ENCODE assay signal across 8 mouse cellular contexts in genomic region chr2:152671642-152671999, GRCm38 (mm10). TPM values are rescaled to one million over a fixed set of nuclear protein-coding genes. Genes with fewer than 3 reads are reported as not detected.
A peak's percentile ranks its signal among the peaks of the same experiment; 100 is the strongest.
DNase-seq lines count a peak whose midpoint lies in the region; ATAC-seq and TF ChIP-seq lines count a peak whose summit lies in the region.

No protein-coding gene starts in this region.

- no peaks in the 10 kb centered on the region for H3K9me3 ChIP-seq in forebrain, embryonic 14.5 days (replicated peaks; ENCODE audit: control insufficient read depth, low read length)
- no peaks in the 10 kb centered on the region for H3K9me3 ChIP-seq in neural tube, embryonic 15.5 days (replicated peaks)

- peak overlapping the region; percentile 95 for H3K9ac ChIP-seq in forebrain, embryonic 14.5 days (ENCODE audit: low read length)
- H3K9ac ChIP-seq in neural tube, embryonic 15.5 days (replicated peaks), result peak overlapping the region; percentile 99

- WGBS in cerebellum, adult 2 months, result 5% methylated on average over 5 of the region's 5 CpGs
- WGBS in bone marrow, adult 2 months, result 2% methylated on average over 5 of the region's 5 CpGs
- 35% methylated on average over 5 of the region's 5 CpGs for WGBS in forebrain, embryonic 14.5 days
- WGBS in kidney, adult 2 months, result 11% methylated on average over 5 of the region's 5 CpGs
- WGBS in lung, adult 2 months, result 6% methylated on average over 5 of the region's 5 CpGs
- WGBS in neural tube, embryonic 15.5 days, result 30% methylated on average over 5 of the region's 5 CpGs

- peak overlapping the region; percentile 88 for H3K4me2 ChIP-seq in forebrain, embryonic 14.5 days (ENCODE audit: low read length)
- H3K4me2 ChIP-seq in neural tube, embryonic 15.5 days, result peak overlapping the region; percentile 92

- TF ChIP-seq POLR2A in cerebellum, adult 2 months (IDR thresholded peaks at IDR 0.05; ENCODE audit: borderline replicate concordance, insufficient read depth, low read length), result no peak
- no peak for TF ChIP-seq POLR2A in bone marrow, adult 2 months (IDR thresholded peaks at IDR 0.05; ENCODE audit: borderline replicate concordance, control insufficient read depth, low read depth, low read length)
- no peak for TF ChIP-seq POLR2A in kidney, adult 2 months (IDR thresholded peaks at IDR 0.05; ENCODE audit: low read depth, low read length)
- no peak for TF ChIP-seq POLR2A in lung, adult 2 months (IDR thresholded peaks at IDR 0.05; ENCODE audit: borderline replicate concordance, extremely low read depth, low read depth, low read length)

- no peak overlapping the region for H3K27ac ChIP-seq in cerebellum, adult 2 months (ENCODE audit: insufficient read depth, low read length)
- peak overlapping the region; percentile 51 for H3K27ac ChIP-seq in bone marrow, adult 2 months (ENCODE audit: control insufficient read depth, insufficient read depth, low read depth, low read length, poor library complexity)
- H3K27ac ChIP-seq in forebrain, embryonic 14.5 days (ENCODE audit: low read depth, low read length), result peak overlapping the region; percentile 96
- H3K27ac ChIP-seq in kidney, adult 2 months (ENCODE audit: insufficient read depth, low read depth, low read length), result no peak overlapping the region
- H3K27ac ChIP-seq in neural tube, embryonic 15.5 days (replicated peaks), result 0 out of 2 replicates have a peak overlapping the region, but pooled peaks have one; percentile 98

- peak; percentile 49 for TF ChIP-seq CTCF in cerebellum, adult 2 months (IDR thresholded peaks at IDR 0.05; ENCODE audit: borderline replicate concordance, insufficient read depth, low read depth, low read length)
- TF ChIP-seq CTCF in bone marrow, adult 2 months (IDR thresholded peaks at IDR 0.05; ENCODE audit: control insufficient read depth, insufficient read depth, low read length), result peak; percentile 61
- TF ChIP-seq CTCF in kidney, adult 2 months (conservative IDR thresholded peaks at IDR 0.05; ENCODE audit: insufficient read depth, insufficient read length, low read depth, low read length), result peak; percentile 61
- TF ChIP-seq CTCF in lung, adult 2 months (IDR thresholded peaks at IDR 0.05; ENCODE audit: insufficient read depth, low read length), result peak; percentile 55

- H3K27me3 ChIP-seq in cerebellum, adult 2 months (ENCODE audit: control insufficient read depth, insufficient read depth, low read length), result no peaks in the 10 kb centered on the region
- no peaks in the 10 kb centered on the region for H3K27me3 ChIP-seq in forebrain, embryonic 14.5 days (replicated peaks; ENCODE audit: control insufficient read depth, insufficient read depth, low read length)
- no peaks in the 10 kb centered on the region for H3K27me3 ChIP-seq in kidney, adult 2 months (replicated peaks; ENCODE audit: control insufficient read depth, insufficient read depth, low read length)
- H3K27me3 ChIP-seq in neural tube, embryonic 15.5 days (replicated peaks), result no peaks in the 10 kb centered on the region

- H3K36me3 ChIP-seq in forebrain, embryonic 14.5 days (ENCODE audit: control insufficient read depth, insufficient read depth, low read length), result peaks cover 45% of the 10 kb centered on the region
- no peaks in the 10 kb centered on the region for H3K36me3 ChIP-seq in kidney, adult 2 months (ENCODE audit: control insufficient read depth, insufficient read depth, low read length)
- H3K36me3 ChIP-seq in neural tube, embryonic 15.5 days, result peaks cover 27% of the 10 kb centered on the region

- no peak for ATAC-seq in cerebellum, adult (ENCODE audit: insufficient number of reproducible peaks, low FRiP score, low TSS enrichment)
- peak; percentile 33; the same call in 1 of the 2 replicates for ATAC-seq in forebrain, embryonic 14.5 days
- ATAC-seq in neural tube, embryonic 15.5 days (ENCODE audit: low FRiP score), result peak; percentile 37

- peak in 1 of 2 experiments; percentile 50 for DNase-seq in cerebellum, adult 2 months
- peak; percentile 66 for DNase-seq in forebrain, embryonic 14.5 days (ENCODE audit: low spot score)
- peak; percentile 55 for DNase-seq in kidney, adult 2 months
- no peak for DNase-seq in lung, adult 2 months
- DNase-seq in c-Kit-positive CD71-positive TER-119-positive erythroid progenitor cells, embryonic 14.5 days (ENCODE audit: low spot score), result no peak

- H3K4me1 ChIP-seq in cerebellum, adult 2 months (ENCODE audit: control insufficient read depth, insufficient read depth, low read length), result peaks cover 27% of the 10 kb centered on the region
- peaks cover 9% of the 10 kb centered on the region for H3K4me1 ChIP-seq in bone marrow, adult 2 months (ENCODE audit: control insufficient read depth, insufficient read depth, low read length)
- H3K4me1 ChIP-seq in forebrain, embryonic 14.5 days (ENCODE audit: control insufficient read depth, insufficient read depth, low read length), result peaks cover 21% of the 10 kb centered on the region
- H3K4me1 ChIP-seq in kidney, adult 2 months (ENCODE audit: control insufficient read depth, insufficient read depth, low read length), result peaks cover 23% of the 10 kb centered on the region
- peaks cover 18% of the 10 kb centered on the region for H3K4me1 ChIP-seq in lung, adult 2 months (ENCODE audit: control insufficient read depth, insufficient read depth, low read length)
- peaks cover 53% of the 10 kb centered on the region for H3K4me1 ChIP-seq in neural tube, embryonic 15.5 days

- peak overlapping the region; percentile 68 for H3K4me3 ChIP-seq in cerebellum, adult 2 months (replicated peaks; ENCODE audit: insufficient read depth, low read depth, low read length)
- peak overlapping the region; percentile 51 for H3K4me3 ChIP-seq in bone marrow, adult 2 months (replicated peaks; ENCODE audit: control insufficient read depth, low read depth, low read length)
- H3K4me3 ChIP-seq in forebrain, embryonic 14.5 days (ENCODE audit: low read depth, low read length), result peak overlapping the region; percentile 100
- H3K4me3 ChIP-seq in kidney, adult 2 months (ENCODE audit: insufficient read depth, low read depth, low read length), result no peak overlapping the region
- H3K4me3 ChIP-seq in lung, adult 2 months (replicated peaks; ENCODE audit: extremely low read depth, low read depth, low read length), result no peak overlapping the region
- peak overlapping the region; percentile 97 for H3K4me3 ChIP-seq in neural tube, embryonic 15.5 days (replicated peaks)

RNA-seq across cellular contexts. Expression of gene H13, which starts 2.4 kb away (rescaled TPM):
- polyA plus RNA-seq in cerebellum, adult 2 months (2012; rRNA removed), result 80.5 and 83.5 TPM in 2 replicates
- 37.9 and 71.3 TPM in 2 replicates for polyA plus RNA-seq in bone marrow, adult 2 months (2011; ENCODE audit: insufficient read depth, insufficient read length, low replicate concordance, missing spikeins)
- 136 and 161 TPM in 2 replicates for polyA plus RNA-seq in forebrain, embryonic 14.5 days (2014; fragmentation: Nextera tagmentation; extraction: Ambion mirVana)
- polyA plus RNA-seq in kidney, adult 2 months (2012; rRNA removed), result 129 and 161 TPM in 2 replicates
- 125 and 149 TPM in 2 replicates for polyA plus RNA-seq in lung, adult 2 months (2012; rRNA removed)
- 152 and 155 TPM in 2 replicates for polyA plus RNA-seq in neural tube, embryonic 15.5 days (2015; fragmentation: Nextera tagmentation; extraction: Ambion mirVana)

RNA-seq across cellular contexts. Expression of gene Mcts2, which starts 15.2 kb away (rescaled TPM):
- polyA plus RNA-seq in cerebellum, adult 2 months (2012; rRNA removed), result 19.2 and 19.9 TPM in 2 replicates
- 1.8 and 12.9 TPM in 2 replicates for polyA plus RNA-seq in bone marrow, adult 2 months (2011; ENCODE audit: insufficient read depth, insufficient read length, low replicate concordance, missing spikeins)
- 35.8 and 42.6 TPM in 2 replicates for polyA plus RNA-seq in forebrain, embryonic 14.5 days (2014; fragmentation: Nextera tagmentation; extraction: Ambion mirVana)
- polyA plus RNA-seq in kidney, adult 2 months (2012; rRNA removed), result 8.4 and 10.1 TPM in 2 replicates
- polyA plus RNA-seq in lung, adult 2 months (2012; rRNA removed), result 2.9 and 3.8 TPM in 2 replicates
- polyA plus RNA-seq in neural tube, embryonic 15.5 days (2015; fragmentation: Nextera tagmentation; extraction: Ambion mirVana), result 33.9 and 41.5 TPM in 2 replicates

RNA-seq across cellular contexts. Expression of gene Rem1, which starts 44.9 kb away (rescaled TPM):
- polyA plus RNA-seq in cerebellum, adult 2 months (2012; rRNA removed), result 0.76 and 0.90 TPM in 2 replicates
- not detected in 2 replicates for polyA plus RNA-seq in bone marrow, adult 2 months (2011; ENCODE audit: insufficient read depth, insufficient read length, low replicate concordance, missing spikeins)
- polyA plus RNA-seq in forebrain, embryonic 14.5 days (2014; fragmentation: Nextera tagmentation; extraction: Ambion mirVana), result 0.34 and 0.53 TPM in 2 replicates
- 10.5 and 13.5 TPM in 2 replicates for polyA plus RNA-seq in kidney, adult 2 months (2012; rRNA removed)
- 12.4 and 16.2 TPM in 2 replicates for polyA plus RNA-seq in lung, adult 2 months (2012; rRNA removed)
- polyA plus RNA-seq in neural tube, embryonic 15.5 days (2015; fragmentation: Nextera tagmentation; extraction: Ambion mirVana), result 0.50 and 3.6 TPM in 2 replicates

RNA-seq across cellular contexts. Expression of gene Defb25, which starts 48.8 kb away (rescaled TPM):
- polyA plus RNA-seq in cerebellum, adult 2 months (2012; rRNA removed), result not detected in 2 replicates
- polyA plus RNA-seq in bone marrow, adult 2 months (2011; ENCODE audit: insufficient read depth, insufficient read length, low replicate concordance, missing spikeins), result not detected in 2 replicates
- polyA plus RNA-seq in forebrain, embryonic 14.5 days (2014; fragmentation: Nextera tagmentation; extraction: Ambion mirVana), result not detected in 2 replicates
- polyA plus RNA-seq in kidney, adult 2 months (2012; rRNA removed), result 1.0 TPM in 1 of 2 replicates, not detected in the other
- 1.1 TPM in 1 of 2 replicates, not detected in the other for polyA plus RNA-seq in lung, adult 2 months (2012; rRNA removed)
- not detected in 2 replicates for polyA plus RNA-seq in neural tube, embryonic 15.5 days (2015; fragmentation: Nextera tagmentation; extraction: Ambion mirVana)

Comparison
In these comparisons a context has a peak if more than half of its experiments do, and no peak if none do; other contexts are left out.
1. DNase-seq: peak in forebrain, embryonic 14.5 days (single experiment) and kidney, adult 2 months (single experiment); none in lung, adult 2 months (single experiment) and c-Kit-positive CD71-positive TER-119-positive erythroid progenitor cells, embryonic 14.5 days (single experiment).
2. H3K27ac ChIP-seq: peak in bone marrow, adult 2 months (single experiment), forebrain, embryonic 14.5 days (single experiment) and neural tube, embryonic 15.5 days (single experiment); none in cerebellum, adult 2 months (single experiment) and kidney, adult 2 months (single experiment).
3. H3K4me3 ChIP-seq: peak in cerebellum, adult 2 months (single experiment), bone marrow, adult 2 months (single experiment), forebrain, embryonic 14.5 days (single experiment) and neural tube, embryonic 15.5 days (single experiment); none in kidney, adult 2 months (single experiment) and lung, adult 2 months (single experiment).
4. Peak in every context shown above with its lines, with median percentiles within 50 percentile points of each other: CTCF ChIP-seq.